Mouse (Mus musculus) heart, embryonic 16.5 days (tissue): ENCODE data around the gene Abhd6. TPM values are rescaled to one million over a fixed set of nuclear protein-coding genes. Genes with fewer than 3 reads are reported as not detected.

Experiments used
- ATAC-seq: fragments of 200-750 bp; cut with Nextera tagmentation; replicated peaks from 2 replicates; pipeline ENCODE4 v1.8.0; 2017; ENCODE audit warnings: moderate number of reproducible peaks; ENCODE audit not compliant: insufficient read depth, low FRiP score; ENCODE audit errors: extremely low read depth
- H3K27ac ChIP-seq: fragments of 300-500 bp; sonication (generic); 2 replicates; pipeline ENCODE4 v1.5.1; 2014; ENCODE audit warnings: mild to moderate bottlenecking, low read length, control low read depth, moderate library complexity
- H3K27me3 ChIP-seq: fragments of 300-500 bp; sonication (generic); 2 replicates; pipeline ENCODE4 v1.6.1; 2014; ENCODE audit warnings: low read length, mixed read lengths; ENCODE audit not compliant: control insufficient read depth, insufficient read depth
- H3K36me3 ChIP-seq: fragments of 300-500 bp; sonication (generic); 2 replicates; pipeline ENCODE4 v1.6.1; 2014; ENCODE audit not compliant: control insufficient read depth, insufficient read depth
- H3K4me1 ChIP-seq: fragments of 300-500 bp; sonication (generic); 2 replicates; pipeline ENCODE4 v1.6.1; 2014; ENCODE audit warnings: low read length, mixed read lengths; ENCODE audit not compliant: control insufficient read depth, insufficient read depth
- H3K4me2 ChIP-seq: fragments of 300-500 bp; sonication (generic); 2 replicates; pipeline ENCODE4 v1.6.1; 2014; ENCODE audit warnings: low read depth, mild to moderate bottlenecking, control low read depth, low read length
- H3K4me3 ChIP-seq: fragments of 300-500 bp; sonication (generic); 2 replicates; pipeline ENCODE4 v1.5.1; 2014; ENCODE audit warnings: mild to moderate bottlenecking, control low read depth, low read length
- H3K9ac ChIP-seq: fragments of 300-500 bp; sonication (generic); 2 replicates; pipeline ENCODE4 v1.6.1; 2014; ENCODE audit warnings: low read length, control low read depth
- H3K9me3 ChIP-seq: fragments of 300-500 bp; sonication (generic); replicated peaks from 2 replicates; pipeline ENCODE4 v1.6.1; 2016; ENCODE audit warnings: low read length; ENCODE audit not compliant: control insufficient read depth
- WGBS: fragments of 180-500 bp; shearing (Covaris S2); extraction: QIAGEN DNeasy Blood & Tissue Kit; methylation state at CpG from one replicate; pipeline ENCODE4 v1.1.7; 2014; 5-methylcytosine and 5-hydroxymethylcytosine counted together
- polyA plus RNA-seq: library from polyadenylated mRNA; unstranded; fragments of >200 nt; fragmentation: Nextera tagmentation; extraction: Ambion mirVana; gene quantifications from 2 replicates; pipeline ENCODE4 v1.2.1, GENCODE M21; 2015

Gene Abhd6
- polyA plus RNA-seq, 1 experiment from 2014 or later = 13.1 TPM

DNA sequence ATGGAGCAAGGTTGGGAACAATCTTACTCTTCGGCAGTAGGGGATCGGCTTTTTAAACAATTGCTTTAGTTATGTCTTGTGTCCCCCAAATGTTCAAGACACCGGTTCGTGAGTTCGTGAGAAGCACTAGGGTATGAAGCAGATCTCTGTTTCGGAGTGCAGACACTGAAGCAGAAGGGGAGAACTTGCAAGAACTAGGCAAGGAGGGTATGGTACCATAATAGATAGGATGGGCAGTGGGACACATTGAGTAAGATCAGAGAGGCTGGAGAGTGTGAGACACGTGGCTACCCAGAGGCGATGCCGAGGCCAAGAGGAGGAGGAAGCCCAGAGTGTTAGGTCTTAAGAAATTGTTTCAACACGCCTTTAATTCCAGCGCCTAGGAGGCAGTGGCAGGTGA is 78.0 kb downstream of the Abhd6 start:
- ATAC-seq = no peak
- Histone ChIP-seq H3K36me3 (peaks cover 19% of the 10 kb centered on the region), H3K4me1 (peaks cover 11% of the 10 kb centered on the region), H3K9me3 (no peaks in the 10 kb centered on the region), H3K27me3 (no peaks in the 10 kb centered on the region), H3K4me2 (peak overlapping the region; percentile 92), H3K27ac (peak overlapping the region; percentile 98), H3K4me3 (peak overlapping the region; percentile 85), H3K9ac (peak overlapping the region; percentile 94)
- WGBS = 2% methylated on average over 11 of the region's 11 CpGs

DNA sequence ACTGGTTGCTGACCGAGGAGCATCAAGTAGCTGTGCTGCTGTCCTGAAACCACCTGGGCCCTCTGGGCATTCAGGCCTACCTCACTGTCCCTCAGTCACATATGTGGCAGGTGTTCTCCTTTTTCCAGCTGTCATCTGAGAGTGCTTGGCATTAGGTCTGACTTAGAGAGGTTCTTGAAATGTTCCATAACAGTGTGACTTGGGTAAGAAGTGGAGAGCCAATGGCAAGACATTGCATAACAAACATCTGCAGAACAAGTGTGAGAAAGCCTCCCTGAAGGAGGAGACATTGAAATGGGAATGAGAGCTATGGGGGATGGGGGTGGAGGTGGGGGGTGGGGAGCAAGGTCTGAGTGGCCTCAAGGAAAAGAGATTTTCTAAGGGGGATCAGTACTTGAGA is 80.2 kb downstream of the Abhd6 start:
- H3K27me3 ChIP-seq = no peaks in the 10 kb centered on the region
- peaks cover 11% of the 10 kb centered on the region for H3K4me1 ChIP-seq
- no peak overlapping the region for H3K4me2 ChIP-seq
- no peak overlapping the region for H3K9ac ChIP-seq
- ATAC-seq = no peak
- H3K9me3 ChIP-seq = no peaks in the 10 kb centered on the region
- no peak overlapping the region for H3K27ac ChIP-seq
- WGBS = 94% methylated on average over 1 of the region's 1 CpGs
- peaks cover 30% of the 10 kb centered on the region for H3K36me3 ChIP-seq
- no peak overlapping the region for H3K4me3 ChIP-seq

DNA sequence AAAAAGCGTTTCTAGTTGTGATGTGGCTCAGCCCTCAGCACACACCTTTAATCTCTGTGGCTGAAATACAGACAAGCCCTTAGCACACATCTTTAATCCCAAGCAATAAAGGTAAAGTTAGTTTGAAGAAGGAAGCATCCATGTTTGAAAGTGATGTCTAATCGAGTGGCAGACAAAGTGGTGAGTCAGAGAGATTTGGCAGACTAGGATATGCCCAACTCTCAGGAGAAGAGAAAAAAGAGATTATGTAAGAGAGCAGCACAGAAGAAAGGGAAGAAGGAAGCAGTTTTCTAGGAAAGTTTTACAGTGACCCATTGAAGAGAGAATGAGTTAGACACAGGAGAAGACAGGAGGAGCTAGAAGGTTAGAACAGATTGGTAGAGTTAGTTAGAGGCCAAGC is 86.3 kb downstream of the Abhd6 start:
- WGBS = 89% methylated on average over 2 of the region's 2 CpGs
- Histone ChIP-seq H3K4me3 (no peak overlapping the region), H3K9ac (no peak overlapping the region), H3K4me2 (no peak overlapping the region), H3K9me3 (no peaks in the 10 kb centered on the region), H3K27ac (no peak overlapping the region), H3K36me3 (peaks cover 48% of the 10 kb centered on the region), H3K27me3 (no peaks in the 10 kb centered on the region), H3K4me1 (0 out of 2 replicates have a peak, but pooled peaks cover 2% of the 10 kb centered on the region)
- no peak for ATAC-seq

DNA sequence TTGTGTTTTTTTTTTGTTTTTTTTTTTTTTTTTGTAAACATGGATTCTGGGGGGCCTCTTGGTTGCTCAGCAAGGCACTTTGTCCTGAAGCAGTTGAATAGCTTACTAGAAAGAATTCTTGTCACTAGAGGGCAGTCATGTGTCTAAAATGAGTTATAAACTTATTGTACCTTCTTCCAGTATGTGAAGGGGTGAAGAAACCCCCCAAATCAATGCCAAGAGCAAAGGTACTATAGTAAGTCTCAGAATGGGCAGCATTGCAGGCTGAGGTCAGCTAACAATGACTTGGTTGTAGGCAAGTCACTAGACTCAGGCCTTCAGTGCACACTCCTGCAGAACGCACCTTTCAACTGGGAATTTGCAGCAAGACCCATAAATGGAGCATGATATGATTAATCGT is 89.9 kb downstream of the Abhd6 start:
- Histone ChIP-seq H3K9ac (no peak overlapping the region), H3K27me3 (no peaks in the 10 kb centered on the region), H3K4me3 (no peak overlapping the region), H3K9me3 (no peaks in the 10 kb centered on the region), H3K4me1 (peaks cover 3% of the 10 kb centered on the region; the same call in 1 of the 2 replicates), H3K36me3 (peaks cover 27% of the 10 kb centered on the region), H3K27ac (no peak overlapping the region), H3K4me2 (no peak overlapping the region)
- 88% methylated on average over 2 of the region's 2 CpGs for WGBS
- ATAC-seq = 0 out of 2 replicates have a peak, but pooled peaks have one; percentile 28

DNA sequence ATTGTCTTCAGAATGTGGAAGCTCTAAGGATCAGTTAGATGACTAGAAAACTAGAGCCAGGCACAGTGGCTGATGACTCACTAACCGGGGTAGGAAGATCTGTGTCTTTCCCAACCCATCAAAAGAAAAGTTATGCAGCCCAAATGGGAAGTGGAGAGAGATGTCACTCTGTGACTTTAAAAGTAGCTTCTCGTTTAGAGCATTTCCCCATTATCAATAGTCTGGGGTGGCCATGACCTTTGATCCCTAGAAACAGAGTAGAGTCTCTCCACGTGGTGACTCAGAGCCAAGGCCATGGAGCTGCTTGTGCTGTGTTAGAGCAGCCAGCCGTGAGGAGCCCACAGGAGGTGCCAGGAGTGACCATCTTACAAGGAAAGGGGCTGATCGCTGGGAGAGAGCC is 90.7 kb downstream of the Abhd6 start:
- no peaks in the 10 kb centered on the region for H3K27me3 ChIP-seq

DNA sequence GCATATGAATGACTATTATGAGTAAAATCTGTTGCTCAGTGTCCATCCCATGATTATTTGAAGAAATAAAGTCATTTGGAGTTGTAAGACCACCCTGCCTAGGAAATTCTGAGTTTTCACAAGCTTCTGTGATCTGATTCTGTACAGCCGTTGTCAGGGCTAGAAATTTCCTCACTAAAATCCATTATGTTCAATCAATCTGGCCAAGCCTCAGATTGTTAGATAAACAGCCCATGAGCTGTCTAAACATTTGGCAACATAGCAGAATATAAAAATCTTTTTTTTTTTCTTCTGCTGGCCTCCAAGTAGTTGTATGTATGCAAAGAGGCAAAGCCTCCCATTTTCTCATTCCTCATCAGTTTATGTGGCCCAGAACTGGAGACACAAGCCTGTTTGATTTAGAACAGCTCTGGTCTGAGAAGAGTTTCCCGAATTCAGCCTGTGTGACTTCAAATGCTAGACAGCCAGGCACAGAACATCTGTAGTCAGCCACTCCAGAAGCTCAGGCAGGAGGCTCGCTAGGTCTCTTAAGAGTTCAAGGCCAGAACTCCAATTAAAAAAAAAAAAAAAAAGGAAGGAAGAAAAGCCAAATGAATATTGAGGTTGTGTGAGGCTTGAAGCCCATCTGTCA is 92.3 kb downstream of the Abhd6 start:
- Histone ChIP-seq H3K4me3 (no peak overlapping the region), H3K36me3 (peaks cover 8% of the 10 kb centered on the region), H3K9ac (no peak overlapping the region; the same call in 1 of the 2 replicates), H3K9me3 (no peaks in the 10 kb centered on the region), H3K4me1 (peaks cover 16% of the 10 kb centered on the region), H3K27ac (no peak overlapping the region), H3K4me2 (peak overlapping the region; percentile 41), H3K27me3 (no peaks in the 10 kb centered on the region)
- 56% methylated on average over 3 of the region's 3 CpGs for WGBS
- no peak for ATAC-seq

More for the DNA sequence above, 90.7 kb downstream of the Abhd6 start:
- Histone ChIP-seq H3K4me2 (no peak overlapping the region), H3K9ac (no peak overlapping the region), H3K4me1 (peaks cover 6% of the 10 kb centered on the region; the same call in 1 of the 2 replicates), H3K9me3 (no peaks in the 10 kb centered on the region), H3K4me3 (no peak overlapping the region), H3K36me3 (peaks cover 23% of the 10 kb centered on the region), H3K27ac (no peak overlapping the region)
- no peak for ATAC-seq
- 54% methylated on average over 5 of the region's 5 CpGs for WGBS

DNA sequence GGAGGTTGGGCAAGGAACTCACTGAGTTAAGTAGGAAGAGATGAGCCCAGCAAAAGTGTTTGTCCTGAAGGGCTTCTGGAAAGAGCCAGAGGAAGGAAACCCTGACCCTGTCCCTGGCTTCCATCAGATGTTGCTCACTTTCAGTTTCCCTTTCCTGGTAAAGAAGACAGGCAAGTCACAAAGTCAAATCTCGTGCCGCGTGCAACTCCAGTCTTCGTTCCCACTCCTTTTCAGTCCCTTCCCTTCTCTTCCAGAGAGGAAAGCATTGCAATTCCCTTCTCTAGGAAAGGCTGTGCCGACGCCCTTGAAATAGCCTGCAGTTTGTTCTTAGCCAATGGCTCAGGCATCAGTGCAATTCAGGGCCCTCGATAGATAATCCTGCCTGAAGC is 92.9 kb downstream of the Abhd6 start:
- H3K4me2 ChIP-seq = peak overlapping the region; percentile 41
- H3K27ac ChIP-seq = peak overlapping the region; percentile 45; the same call in 1 of the 2 replicates
- ATAC-seq = no peak
- H3K9me3 ChIP-seq = no peaks in the 10 kb centered on the region
- H3K4me1 ChIP-seq = peaks cover 19% of the 10 kb centered on the region
- no peak overlapping the region for H3K4me3 ChIP-seq
- WGBS = 49% methylated on average over 7 of the region's 7 CpGs
- no peaks in the 10 kb centered on the region for H3K27me3 ChIP-seq
- peaks cover 4% of the 10 kb centered on the region; the same call in 1 of the 2 replicates for H3K36me3 ChIP-seq
- H3K9ac ChIP-seq = peak overlapping the region; percentile 14; the same call in 1 of the 2 replicates

DNA sequence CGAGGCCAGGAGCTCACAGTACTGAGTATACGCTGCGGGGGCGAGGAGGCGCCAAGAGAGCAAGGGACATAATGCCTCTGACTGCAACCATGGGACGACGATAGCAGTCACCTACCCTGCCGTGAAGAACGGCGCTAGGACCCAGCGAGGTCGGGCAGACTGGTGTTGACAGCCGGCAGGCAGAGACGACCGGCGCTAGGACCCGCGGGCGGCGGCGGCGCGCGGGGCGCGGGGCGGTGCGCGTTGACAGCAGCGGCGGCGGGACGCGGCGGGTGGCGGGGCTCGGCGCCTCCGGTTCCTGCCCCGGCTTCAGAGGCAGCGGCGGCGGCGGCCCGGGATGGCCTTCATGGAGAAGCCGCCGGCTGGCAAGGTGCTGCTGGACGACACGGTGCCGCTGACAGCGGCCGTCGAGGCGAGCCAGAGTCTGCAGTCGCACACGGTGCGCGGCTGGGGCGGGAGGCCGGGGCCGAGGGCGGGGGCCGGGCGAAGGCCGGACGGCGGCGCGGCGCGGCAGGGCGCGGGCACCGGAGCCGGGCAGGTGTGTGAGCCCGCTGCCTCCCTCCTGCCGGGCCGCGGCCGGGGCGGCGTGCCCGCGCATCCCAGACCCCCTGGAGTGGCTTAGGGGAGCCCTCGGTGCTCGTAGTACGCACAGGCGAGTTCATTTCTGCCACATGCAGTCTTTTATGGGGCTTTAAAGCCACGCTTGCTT is 95.4 kb downstream of the Abhd6 start, which contains the start of gene Pxk:
Gene Pxk (plus strand): TSS at position 234 of the 709 bp plus-strand sequence.
- H3K36me3 ChIP-seq = no peaks in the 10 kb centered on the region
- H3K4me2 ChIP-seq = peak within 1 kb of the TSS; percentile 78
- under 1% methylated on average over 68 of the region's 89 CpGs for WGBS
- peak within 1 kb of the TSS; percentile 88 for H3K4me3 ChIP-seq
- peaks cover 24% of the 10 kb centered on the region for H3K4me1 ChIP-seq
- ATAC-seq = peak; percentile 94
- H3K9ac ChIP-seq = peak within 1 kb of the TSS; percentile 88
- no peaks in the 10 kb centered on the region for H3K27me3 ChIP-seq
- H3K27ac ChIP-seq = peak within 1 kb of the TSS; percentile 51
- no peaks in the 10 kb centered on the region for H3K9me3 ChIP-seq

DNA sequence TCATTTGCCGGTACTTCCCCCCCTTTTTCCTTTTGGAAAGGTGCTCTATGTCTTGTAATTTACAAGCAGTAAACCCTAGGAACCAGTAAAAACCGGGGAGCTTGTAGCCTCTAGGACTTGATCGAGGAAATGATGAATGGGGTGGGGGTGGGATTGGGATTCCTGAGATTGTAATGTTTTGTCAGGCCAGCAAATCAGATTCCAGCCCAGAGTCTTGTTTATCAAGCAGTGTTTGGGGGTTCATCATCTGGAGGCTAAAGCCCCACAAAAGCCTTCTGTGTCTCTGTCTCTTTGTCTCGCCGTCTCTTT is 95.9 kb downstream of the Abhd6 start:
- H3K4me3 ChIP-seq = peak overlapping the region; percentile 88
- no peak for ATAC-seq
- no peaks in the 10 kb centered on the region for H3K27me3 ChIP-seq
- whole genome bisulfite sequencing = 0% methylated on average over 5 of the region's 5 CpGs
- peak overlapping the region; percentile 78 for H3K4me2 ChIP-seq
- peak overlapping the region; percentile 51 for H3K27ac ChIP-seq
- peak overlapping the region; percentile 88 for H3K9ac ChIP-seq
- no peaks in the 10 kb centered on the region for H3K9me3 ChIP-seq
- peaks cover 27% of the 10 kb centered on the region for H3K4me1 ChIP-seq
- H3K36me3 ChIP-seq = no peaks in the 10 kb centered on the region
